Mouse (Mus musculus): ENCODE measurements around the gene Arhgef3. TPM values are rescaled to one million over a fixed set of nuclear protein-coding genes. Genes with fewer than 3 reads are reported as not detected.

Arhgef3 gene
- total RNA-seq, 1 experiment: 7.6 TPM

GRCm38 (mm10) chr14:27070128-27070527 is 44.6 kb upstream of the Arhgef3 start:
- H3K9me3 ChIP-seq (ENCODE audit: control insufficient read depth, insufficient read depth, low read depth, low read length): no peaks in the 10 kb centered on the region
- TF ChIP-seq MAFK (IDR thresholded peaks at IDR 0.05; ENCODE audit: insufficient read depth, low read depth, low read length): no peak
- no peak overlapping the region for H3K4me3 ChIP-seq (ENCODE audit: insufficient read depth in 1 of 2, low read depth in 1 of 2, low read length in 2 of 2, poor library complexity in 1 of 2, severe bottlenecking in 1 of 2)
- in situ Hi-C loops (cut with MboI; ENCODE audit: low sequenced_read_pairs in 2 of 2, unreplicated experiment in 2 of 2): no loop called here
- H3K36me3 ChIP-seq (ENCODE audit: control insufficient read depth, insufficient read depth, low read length, poor library complexity, severe bottlenecking): no peaks in the 10 kb centered on the region; the same call in 1 of the 2 replicates
- DNase-seq (ENCODE audit: low read depth, low spot score): no peak
- H3K27ac ChIP-seq (ENCODE audit: insufficient read depth, low read depth, low read length, poor library complexity, severe bottlenecking): peak overlapping the region; percentile 58
- H3K4me1 ChIP-seq (ENCODE audit: control insufficient read depth in 2 of 2, insufficient read depth in 2 of 2, low read length in 2 of 2, poor library complexity in 1 of 2): peaks cover 19 to 45% of the 10 kb centered on the region in 2 experiments
- H3K9ac ChIP-seq (ENCODE audit: insufficient read depth, low read depth, low read length, poor library complexity, severe bottlenecking): no peak overlapping the region; the same call in 1 of the 2 replicates

GRCm38 (mm10) chr14:27070758-27071157 is 43.9 kb upstream of the Arhgef3 start:
- Histone ChIP-seq H3K4me3 (ENCODE audit: insufficient read depth in 1 of 2, low read depth in 1 of 2, low read length in 2 of 2, poor library complexity in 1 of 2, severe bottlenecking in 1 of 2) (peak overlapping the region in 1 of 2 experiments; percentile 31; a peak in 1 of 4 replicates), H3K9me3 (ENCODE audit: control insufficient read depth, insufficient read depth, low read depth, low read length) (no peaks in the 10 kb centered on the region), H3K27ac (ENCODE audit: insufficient read depth, low read depth, low read length, poor library complexity, severe bottlenecking) (peak overlapping the region; percentile 58; the same call in 1 of the 2 replicates), H3K36me3 (ENCODE audit: control insufficient read depth, insufficient read depth, low read length, poor library complexity, severe bottlenecking) (no peaks in the 10 kb centered on the region; the same call in 1 of the 2 replicates), H3K9ac (ENCODE audit: insufficient read depth, low read depth, low read length, poor library complexity, severe bottlenecking) (0 out of 2 replicates have a peak overlapping the region, but pooled peaks have one; percentile 14), H3K4me1 (ENCODE audit: control insufficient read depth in 2 of 2, insufficient read depth in 2 of 2, low read length in 2 of 2, poor library complexity in 1 of 2) (peaks cover 18 to 45% of the 10 kb centered on the region in 2 experiments)
- TF ChIP-seq CHD2 (IDR thresholded peaks at IDR 0.05; ENCODE audit: low read depth, low read length): no peak
- TF ChIP-seq ZC3H11A (IDR thresholded peaks at IDR 0.05; ENCODE audit: borderline replicate concordance, low read depth, low read length): no peak
- no peak for TF ChIP-seq MAFK (IDR thresholded peaks at IDR 0.05; ENCODE audit: insufficient read depth, low read depth, low read length)
- no peak for TF ChIP-seq HCFC1 (IDR thresholded peaks at IDR 0.05; ENCODE audit: borderline replicate concordance, insufficient read depth, low read length)
- TF ChIP-seq ZNF384 (IDR thresholded peaks at IDR 0.05; ENCODE audit: low read depth, low read length): no peak
- in situ Hi-C loops (cut with MboI; ENCODE audit: low sequenced_read_pairs in 2 of 2, unreplicated experiment in 2 of 2): no loop called here
- DNase-seq (ENCODE audit: low read depth, low spot score): no peak

- peaks cover 14 to 42% of the 10 kb centered on the region in 2 experiments for H3K4me1 ChIP-seq (ENCODE audit: control insufficient read depth in 2 of 2, insufficient read depth in 2 of 2, low read length in 2 of 2, poor library complexity in 1 of 2)
These were observed 42.7 kb upstream of the Arhgef3 start for GRCm38 (mm10) chr14:27071985-27072384.

GRCm38 (mm10) chr14:27075084-27075483 is 39.6 kb upstream of the Arhgef3 start:
- in situ Hi-C loops (cut with MboI; ENCODE audit: low sequenced_read_pairs in 2 of 2, unreplicated experiment in 2 of 2): no loop called here
- no peak overlapping the region for H3K9ac ChIP-seq (ENCODE audit: insufficient read depth, low read depth, low read length, poor library complexity, severe bottlenecking)

More at GRCm38 (mm10) chr14:27071985-27072384, 42.7 kb upstream of the Arhgef3 start:
- H3K36me3 ChIP-seq (ENCODE audit: control insufficient read depth, insufficient read depth, low read length, poor library complexity, severe bottlenecking): peaks cover 3% of the 10 kb centered on the region; the same call in 1 of the 2 replicates
- TF ChIP-seq MAFK (IDR thresholded peaks at IDR 0.05; ENCODE audit: insufficient read depth, low read depth, low read length): no peak
- no peak for TF ChIP-seq CHD2 (IDR thresholded peaks at IDR 0.05; ENCODE audit: low read depth, low read length)
- in situ Hi-C loops (cut with MboI; ENCODE audit: low sequenced_read_pairs in 2 of 2, unreplicated experiment in 2 of 2): no loop called here
- no peaks in the 10 kb centered on the region for H3K9me3 ChIP-seq (ENCODE audit: control insufficient read depth, insufficient read depth, low read depth, low read length)
- no peak overlapping the region for H3K4me3 ChIP-seq (ENCODE audit: insufficient read depth in 1 of 2, low read depth in 1 of 2, low read length in 2 of 2, poor library complexity in 1 of 2, severe bottlenecking in 1 of 2)
- no peak overlapping the region for H3K9ac ChIP-seq (ENCODE audit: insufficient read depth, low read depth, low read length, poor library complexity, severe bottlenecking)
- no peak overlapping the region for H3K27ac ChIP-seq (ENCODE audit: insufficient read depth, low read depth, low read length, poor library complexity, severe bottlenecking)
- DNase-seq (ENCODE audit: low read depth, low spot score): peak; percentile 84

GRCm38 (mm10) chr14:27075909-27076521 is 38.7 kb upstream of the Arhgef3 start:
- H3K36me3 ChIP-seq (ENCODE audit: control insufficient read depth, insufficient read depth, low read length, poor library complexity, severe bottlenecking): peaks cover 5% of the 10 kb centered on the region; the same call in 1 of the 2 replicates
- no peaks in the 10 kb centered on the region for H3K9me3 ChIP-seq (ENCODE audit: control insufficient read depth, insufficient read depth, low read depth, low read length)
- in situ Hi-C loops (cut with MboI; ENCODE audit: low sequenced_read_pairs in 2 of 2, unreplicated experiment in 2 of 2): no loop called here
- no peak overlapping the region for H3K9ac ChIP-seq (ENCODE audit: insufficient read depth, low read depth, low read length, poor library complexity, severe bottlenecking)
- no peak overlapping the region for H3K27ac ChIP-seq (ENCODE audit: insufficient read depth, low read depth, low read length, poor library complexity, severe bottlenecking)
- H3K4me1 ChIP-seq (ENCODE audit: control insufficient read depth in 2 of 2, insufficient read depth in 2 of 2, low read length in 2 of 2, poor library complexity in 1 of 2): peaks cover 0 to 17% of the 10 kb centered on the region in 2 experiments; a peak in 2 of 4 replicates
- TF ChIP-seq ZNF384 (IDR thresholded peaks at IDR 0.05; ENCODE audit: low read depth, low read length): no peak
- no peak for TF ChIP-seq CHD2 (IDR thresholded peaks at IDR 0.05; ENCODE audit: low read depth, low read length)
- no peak for TF ChIP-seq HCFC1 (IDR thresholded peaks at IDR 0.05; ENCODE audit: borderline replicate concordance, insufficient read depth, low read length)
- TF ChIP-seq MAFK (IDR thresholded peaks at IDR 0.05; ENCODE audit: insufficient read depth, low read depth, low read length): no peak
- no peak for TF ChIP-seq ZC3H11A (IDR thresholded peaks at IDR 0.05; ENCODE audit: borderline replicate concordance, low read depth, low read length)
- DNase-seq (ENCODE audit: low read depth, low spot score): no peak
- H3K4me3 ChIP-seq (ENCODE audit: insufficient read depth in 1 of 2, low read depth in 1 of 2, low read length in 2 of 2, poor library complexity in 1 of 2, severe bottlenecking in 1 of 2): no peak overlapping the region

More at GRCm38 (mm10) chr14:27075084-27075483, 39.6 kb upstream of the Arhgef3 start:
- Histone ChIP-seq H3K4me3 (ENCODE audit: insufficient read depth in 1 of 2, low read depth in 1 of 2, low read length in 2 of 2, poor library complexity in 1 of 2, severe bottlenecking in 1 of 2) (no peak overlapping the region), H3K4me1 (ENCODE audit: control insufficient read depth in 2 of 2, insufficient read depth in 2 of 2, low read length in 2 of 2, poor library complexity in 1 of 2) (peaks cover 5 to 22% of the 10 kb centered on the region in 2 experiments; a peak in 3 of 4 replicates), H3K27ac (ENCODE audit: insufficient read depth, low read depth, low read length, poor library complexity, severe bottlenecking) (no peak overlapping the region), H3K36me3 (ENCODE audit: control insufficient read depth, insufficient read depth, low read length, poor library complexity, severe bottlenecking) (peaks cover 5% of the 10 kb centered on the region; the same call in 1 of the 2 replicates), H3K9me3 (ENCODE audit: control insufficient read depth, insufficient read depth, low read depth, low read length) (no peaks in the 10 kb centered on the region)
- DNase-seq (ENCODE audit: low read depth, low spot score): no peak
- TF ChIP-seq ZNF384 (IDR thresholded peaks at IDR 0.05; ENCODE audit: low read depth, low read length): no peak
- TF ChIP-seq ZC3H11A (IDR thresholded peaks at IDR 0.05; ENCODE audit: borderline replicate concordance, low read depth, low read length): no peak

Data from ES-E14 (cell line).